13 mouse cellular contexts compared by ENCODE assay signal in the genomic region with DNA sequence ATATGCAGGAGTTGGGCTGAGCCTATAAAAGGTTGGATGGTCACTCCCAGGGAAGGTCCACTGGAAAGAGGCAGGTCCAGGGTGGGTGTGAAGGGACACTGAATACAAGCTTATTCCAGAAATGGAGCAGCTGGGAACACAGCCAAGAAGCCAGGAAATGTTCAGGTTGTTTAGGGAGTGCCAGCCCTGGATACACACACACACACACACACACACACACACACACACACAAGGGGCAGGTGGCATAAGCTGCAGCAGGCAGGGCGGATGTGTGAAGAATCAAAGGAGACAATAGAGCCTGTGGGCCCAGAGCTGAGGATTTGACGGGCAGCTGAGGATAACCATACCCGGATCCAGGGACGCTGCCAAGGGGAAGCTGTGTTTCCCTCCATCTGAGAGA. TPM values are rescaled to one million over a fixed set of nuclear protein-coding genes. Genes with fewer than 3 reads are reported as not detected.
"Had no signal": no experiment of that assay in that cellular context is flagged by ENCODE, and none has a peak within 500 bp of the region (broad histone marks: within the 10 kb centered on the region; RNA-seq: fewer than 3 reads in every experiment).

No protein-coding gene starts in this region.

- H3K9me3 ChIP-seq: intestine, embryonic 15.5 days; limb, embryonic 12.5 days; liver, embryonic 13.5 days; midbrain, embryonic 15.5 days had no signal

- H3K27ac ChIP-seq: intestine, embryonic 15.5 days; limb, embryonic 12.5 days; liver, embryonic 13.5 days; midbrain, embryonic 15.5 days had no signal

- DNase-seq: kidney, adult 18-20 months; kidney, postnatal 14 days; liver; liver, embryonic 13.5 days; liver, postnatal 0 days; spleen, adult 18-20 months; thymus, adult 18-20 months; thymus, postnatal 14 days had no signal

- H3K4me1 ChIP-seq: intestine, embryonic 15.5 days; liver, embryonic 13.5 days; midbrain, embryonic 15.5 days had no signal

- H3K4me2 ChIP-seq: intestine, embryonic 15.5 days; limb, embryonic 12.5 days; liver, embryonic 13.5 days; midbrain, embryonic 15.5 days had no signal

- H3K9ac ChIP-seq: intestine, embryonic 15.5 days; limb, embryonic 12.5 days; liver, embryonic 13.5 days; liver, postnatal 0 days; midbrain, embryonic 15.5 days had no signal

- H3K36me3 ChIP-seq: intestine, embryonic 15.5 days; limb, embryonic 12.5 days; liver, embryonic 13.5 days; midbrain, embryonic 15.5 days had no signal

- H3K27me3 ChIP-seq: intestine, embryonic 15.5 days; liver, embryonic 13.5 days; midbrain, embryonic 15.5 days had no signal

- ATAC-seq: intestine, embryonic 15.5 days; liver, postnatal 0 days; midbrain, embryonic 15.5 days had no signal

- H3K4me3 ChIP-seq: intestine, embryonic 15.5 days; limb, embryonic 12.5 days; liver, embryonic 13.5 days; midbrain, embryonic 15.5 days had no signal

RNA-seq across cellular contexts. Expression of a gene that starts 42.4 kb away (rescaled TPM):
- polyA plus RNA-seq: liver, postnatal 0 days had no signal

RNA-seq across cellular contexts. Expression of a gene that starts 59.3 kb away (rescaled TPM):
- polyA plus RNA-seq: intestine, embryonic 15.5 days; kidney, embryonic 14.5 days; limb, embryonic 12.5 days; liver, embryonic 13.5 days; liver, postnatal 0 days; stomach, embryonic 14.5 days had no signal
